Mouse (Mus musculus) liver, adult 2 months (tissue): ENCODE results near the gene Chrm3. TPM values are rescaled to one million over a fixed set of nuclear protein-coding genes. Genes with fewer than 3 reads are reported as not detected.

Source experiments
- DNase-seq: peaks from one replicate; pipeline ENCODE4 v3.0.0-alpha.2; 2011; ENCODE audit warnings: low read depth, low spot score; ENCODE audit errors: extremely low read depth
- H3K27ac ChIP-seq: fragments of 200-500 bp; replicated peaks from 2 replicates; pipeline ENCODE4 v1.5.1; 2012; ENCODE audit warnings: low read depth, mild to moderate bottlenecking, control low read depth, inconsistent platforms, low read length; ENCODE audit not compliant: insufficient read depth
- H3K27me3 ChIP-seq: fragments of 200-500 bp; 2 replicates; pipeline ENCODE4 v1.6.1; 2012; ENCODE audit warnings: mild to moderate bottlenecking, moderate library complexity, low read length, inconsistent platforms; ENCODE audit not compliant: control insufficient read depth, insufficient read depth
- H3K36me3 ChIP-seq: fragments of 200-500 bp; 2 replicates; pipeline ENCODE4 v1.6.1; 2012; ENCODE audit warnings: low read length, inconsistent platforms; ENCODE audit not compliant: control insufficient read depth, insufficient read depth
- H3K4me1 ChIP-seq: fragments of 200-500 bp; 2 replicates; pipeline ENCODE4 v1.6.1; 2011; ENCODE audit warnings: low read length; ENCODE audit not compliant: control insufficient read depth, insufficient read depth
- H3K4me3 ChIP-seq: fragments of 200-500 bp; 2 replicates; pipeline ENCODE4 v1.5.1; 2011; ENCODE audit warnings: low read depth, mild to moderate bottlenecking, control low read depth, low read length, moderate library complexity; ENCODE audit not compliant: insufficient read depth
- H3K79me2 ChIP-seq: fragments of 200-500 bp; 2 replicates; pipeline ENCODE4 v1.6.1; 2012; ENCODE audit warnings: inconsistent platforms, mild to moderate bottlenecking, low read length, moderate library complexity; ENCODE audit not compliant: control insufficient read depth, insufficient read depth
- H3K9ac ChIP-seq: fragments of 200-500 bp; 2 replicates; pipeline ENCODE4 v1.6.1; 2012; ENCODE audit warnings: low read depth, mild to moderate bottlenecking, control low read depth, inconsistent platforms, low read length
- CTCF ChIP-seq: fragments of 200-500 bp; IDR thresholded peaks from 2 replicates; pipeline ENCODE4 v1.5.1; 2011; ENCODE audit warnings: low read depth, low read length, control low read depth
- POLR2A ChIP-seq: fragments of 200-500 bp; IDR thresholded peaks from 2 replicates; pipeline ENCODE4 v1.6.1; 2011; ENCODE audit warnings: low read length, control low read depth; ENCODE audit not compliant: insufficient read depth; ENCODE audit errors: extremely low read depth
- WGBS: fragments of 180-500 bp; shearing (Covaris S2); methylation state at CpG from one replicate; pipeline ENCODE4 v1.1.7; 2018; 5-methylcytosine and 5-hydroxymethylcytosine counted together
- polyA plus RNA-seq: library from polyadenylated mRNA; depleted of rRNA; stranded (reverse); fragments of >200 nt; gene quantifications from 2 replicates; pipeline ENCODE4 v1.2.3, GENCODE M21; 2012
- total RNA-seq: library from RNA; depleted of rRNA; stranded (reverse); fragments of >200 nt; gene quantifications from 2 replicates; pipeline ENCODE4 v1.2.3, GENCODE M21; 2014

The Chrm3 gene
- total and polyA plus RNA-seq, 2 experiments: 0.17 to 0.18 TPM

GRCm38 (mm10) chr13:10183837-10184236, 176.8 kb downstream of the Chrm3 start:
- Histone ChIP-seq H3K9ac (no peak overlapping the region), H3K27me3 (no peaks in the 10 kb centered on the region), H3K4me1 (no peaks in the 10 kb centered on the region), H3K79me2 (no peaks in the 10 kb centered on the region), H3K4me3 (no peak overlapping the region), H3K36me3 (no peaks in the 10 kb centered on the region), H3K27ac (no peak overlapping the region)
- TF ChIP-seq POLR2A (no peak), CTCF (no peak)
- no peak for DNase-seq
- WGBS: 83% methylated on average over 4 of the region's 4 CpGs

DNA sequence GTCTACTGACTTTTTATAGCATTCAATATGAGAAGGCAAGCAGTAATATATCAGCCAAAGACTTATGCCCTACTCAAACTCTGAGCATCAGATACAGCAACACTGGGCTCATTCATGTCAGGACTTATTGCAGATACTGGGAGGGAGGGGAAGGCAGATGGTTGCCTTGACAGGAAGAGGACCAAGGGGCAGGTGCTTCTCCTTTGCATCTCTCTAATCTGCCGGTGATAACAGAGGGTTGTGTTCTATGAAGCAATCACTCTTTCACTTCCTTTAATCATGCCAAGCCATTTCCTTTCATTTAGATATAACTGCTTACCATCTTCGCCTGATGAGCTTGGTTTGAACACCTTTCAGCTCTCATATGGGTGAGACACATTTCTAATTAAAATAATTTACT, 177.9 kb downstream of the Chrm3 start:
- H3K27ac ChIP-seq: no peak overlapping the region

DNA sequence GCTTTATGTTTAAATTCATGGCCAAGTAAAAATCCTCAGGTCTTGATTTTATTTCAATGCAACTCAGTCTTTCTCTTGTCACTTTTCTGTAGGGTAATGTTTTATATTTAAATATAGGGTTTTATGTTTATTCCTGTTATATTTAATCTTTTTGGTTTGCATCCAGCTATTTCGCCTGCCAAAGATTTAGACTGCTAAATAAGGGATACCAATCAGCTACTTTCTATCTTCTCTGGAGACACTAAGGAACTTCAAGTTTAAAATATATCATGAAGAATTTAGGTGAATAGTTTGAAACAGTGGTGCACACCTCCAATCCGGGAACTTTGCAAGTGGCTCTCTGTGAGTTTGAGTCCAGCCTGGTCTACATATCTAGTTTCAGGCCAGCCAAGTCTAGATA, 190.1 kb downstream of the Chrm3 start:
- DNase-seq: no peak
- Histone ChIP-seq H3K4me1 (no peaks in the 10 kb centered on the region), H3K79me2 (no peaks in the 10 kb centered on the region), H3K4me3 (no peak overlapping the region), H3K27ac (no peak overlapping the region), H3K9ac (no peak overlapping the region), H3K27me3 (no peaks in the 10 kb centered on the region), H3K36me3 (no peaks in the 10 kb centered on the region)
- 77% methylated on average over 2 of the region's 2 CpGs for WGBS
- TF ChIP-seq CTCF: no peak
- TF ChIP-seq POLR2A: no peak

More for the DNA sequence above, 177.9 kb downstream of the Chrm3 start:
- TF ChIP-seq CTCF (no peak), POLR2A (no peak)
- H3K27me3 ChIP-seq: no peaks in the 10 kb centered on the region
- DNase-seq: no peak
- H3K4me3 ChIP-seq: no peak overlapping the region
- 53% methylated on average over 2 of the region's 2 CpGs for WGBS
- H3K36me3 ChIP-seq: no peaks in the 10 kb centered on the region
- H3K4me1 ChIP-seq: no peaks in the 10 kb centered on the region
- H3K9ac ChIP-seq: no peak overlapping the region
- H3K79me2 ChIP-seq: no peaks in the 10 kb centered on the region

DNA sequence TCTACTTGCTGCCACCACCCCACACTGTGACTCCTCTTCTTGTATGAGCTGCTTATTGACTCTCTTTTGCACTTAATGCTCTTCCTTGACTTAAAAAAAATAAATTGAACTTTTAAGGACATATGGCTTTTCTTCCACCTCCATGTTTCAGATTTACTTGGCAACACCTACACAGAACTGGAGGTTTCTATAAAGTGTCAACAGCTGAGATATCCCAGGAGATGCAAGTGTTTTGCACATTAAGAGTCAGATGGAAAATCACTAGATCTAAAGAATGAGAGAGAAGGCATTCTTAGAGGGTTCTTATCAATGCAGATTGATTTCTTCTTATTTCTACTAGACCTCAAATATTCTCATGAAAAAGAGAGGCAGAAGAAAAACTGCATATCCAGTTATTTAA, 197.3 kb downstream of the Chrm3 start:
- H3K36me3 ChIP-seq: no peaks in the 10 kb centered on the region
- no peak overlapping the region for H3K9ac ChIP-seq
- no peak for DNase-seq

GRCm38 (mm10) chr13:10157496-10157895, 203.2 kb downstream of the Chrm3 start:
- DNase-seq: no peak
- Histone ChIP-seq H3K4me3 (no peak overlapping the region), H3K27me3 (no peaks in the 10 kb centered on the region), H3K79me2 (no peaks in the 10 kb centered on the region), H3K9ac (no peak overlapping the region), H3K4me1 (no peaks in the 10 kb centered on the region), H3K36me3 (no peaks in the 10 kb centered on the region), H3K27ac (no peak overlapping the region)
- WGBS: 86% methylated on average over 3 of the region's 3 CpGs
- TF ChIP-seq POLR2A: no peak
- TF ChIP-seq CTCF: no peak

More for the DNA sequence above, 197.3 kb downstream of the Chrm3 start:
- Histone ChIP-seq H3K79me2 (no peaks in the 10 kb centered on the region), H3K27me3 (no peaks in the 10 kb centered on the region), H3K4me3 (no peak overlapping the region), H3K4me1 (no peaks in the 10 kb centered on the region), H3K27ac (no peak overlapping the region)
- TF ChIP-seq CTCF: no peak
- no peak for TF ChIP-seq POLR2A

- H3K4me1 ChIP-seq: no peaks in the 10 kb centered on the region
- TF ChIP-seq CTCF: no peak
- no peak for TF ChIP-seq POLR2A
- H3K9ac ChIP-seq: no peak overlapping the region
- H3K27ac ChIP-seq: no peak overlapping the region
- no peaks in the 10 kb centered on the region for H3K27me3 ChIP-seq
- no peak overlapping the region for H3K4me3 ChIP-seq
- no peak for DNase-seq
- no peaks in the 10 kb centered on the region for H3K79me2 ChIP-seq
- WGBS: 81% methylated on average over 4 of the region's 4 CpGs
- H3K36me3 ChIP-seq: no peaks in the 10 kb centered on the region
Measured at GRCm38 (mm10) chr13:10140573-10140972, 220.1 kb downstream of the Chrm3 start.
